Mouse (Mus musculus) ES-E14 (cell line): ENCODE results near the gene Abcc9.

ENCODE experiments used
- CHD2 ChIP-seq: IDR thresholded peaks from 2 replicates; pipeline ENCODE4 v1.6.1; 2014; ENCODE audit warnings: mild to moderate bottlenecking, low read depth, low read length, inconsistent platforms
- HCFC1 ChIP-seq: IDR thresholded peaks from 2 replicates; pipeline ENCODE4 v1.6.1; 2012; ENCODE audit warnings: low read length, inconsistent platforms, borderline replicate concordance; ENCODE audit not compliant: insufficient read depth
- MAFK ChIP-seq: IDR thresholded peaks from 2 replicates; pipeline ENCODE4 v1.6.1; 2014; ENCODE audit warnings: mild to moderate bottlenecking, low read depth, low read length, inconsistent platforms; ENCODE audit not compliant: insufficient read depth
- ZC3H11A ChIP-seq: IDR thresholded peaks from 2 replicates; pipeline ENCODE4 v1.6.1; 2012; ENCODE audit warnings: low read depth, mild to moderate bottlenecking, inconsistent platforms, low read length, borderline replicate concordance
- ZNF384 ChIP-seq: IDR thresholded peaks from 2 replicates; pipeline ENCODE4 v1.6.1; 2012; ENCODE audit warnings: low read depth, low read length, inconsistent platforms

DNA sequence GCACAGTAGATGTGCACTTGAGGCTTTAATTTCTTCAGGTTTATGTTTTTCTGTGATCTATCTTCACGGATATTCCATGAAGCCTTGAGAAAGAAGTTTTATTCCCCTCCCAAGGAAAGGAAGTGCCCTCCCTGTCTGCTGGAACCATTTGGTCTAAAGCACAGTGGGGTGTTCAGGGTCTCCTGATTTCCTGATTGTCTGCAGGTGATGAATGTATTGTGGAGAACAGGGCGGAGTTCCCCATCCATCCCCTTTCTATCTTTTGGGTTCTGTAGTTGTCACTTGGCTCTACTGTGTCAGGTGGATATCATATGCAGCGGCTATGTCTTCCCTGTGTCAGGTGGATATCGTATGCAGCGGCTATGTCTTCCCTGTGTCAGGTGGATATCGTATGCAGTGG lies 39.6 kb upstream of the Abcc9 start:
- TF ChIP-seq CHD2 (no peak), MAFK (no peak), ZNF384 (no peak), HCFC1 (no peak), ZC3H11A (no peak)
